Mouse (Mus musculus) layer of hippocampus, postnatal 14 days (tissue): Measurements from ENCODE around the gene Gm21244. TPM values are rescaled to one million over a fixed set of nuclear protein-coding genes. Genes with fewer than 3 reads are reported as not detected.
"Not testable (repeated sequence)": the region's sequence is repeated elsewhere in the genome, so short reads cannot be mapped to it uniquely, and the experiment has no call there.

ENCODE experiments used
- DNase-seq, 2 experiments: peaks; one replicate each; pipeline ENCODE4 v3.0.0; 2021 to 2022; ENCODE audit warnings: low spot score in 2 of 2, mixed read lengths in 1 of 2
- long read RNA-seq, 2 experiments: library from polyadenylated mRNA; stranded (forward); transcript quantifications; one replicate each; pipeline ENCODE4 v2.0.0; 2021
- total RNA-seq, 2 experiments: library from RNA; stranded (reverse); gene quantifications; 2 replicates each; pipeline ENCODE4 v1.2.3; 2021

The Gm21244 gene
- total RNA-seq = not detected
- long read RNA-seq, experiment 1 = 0 reads
- long read RNA-seq, experiment 2 = 0 reads

GRCm38 (mm10) chrY:7169193-7169592 is at the start of gene Gm21244:
Gm21244 (minus strand) TSS chrY:7169293.
- DNase-seq = not testable (repeated sequence)

Other genes with a start within 250 kb of the Gm21244 start
- not detected for gene Gm28998, start 84.5 kb upstream of the Gm21244 start, total RNA-seq
- gene Gm21788, start 235.7 kb upstream of the Gm21244 start, total RNA-seq = not detected